Mouse (Mus musculus): ENCODE data around the gene Atf3.

DNA sequence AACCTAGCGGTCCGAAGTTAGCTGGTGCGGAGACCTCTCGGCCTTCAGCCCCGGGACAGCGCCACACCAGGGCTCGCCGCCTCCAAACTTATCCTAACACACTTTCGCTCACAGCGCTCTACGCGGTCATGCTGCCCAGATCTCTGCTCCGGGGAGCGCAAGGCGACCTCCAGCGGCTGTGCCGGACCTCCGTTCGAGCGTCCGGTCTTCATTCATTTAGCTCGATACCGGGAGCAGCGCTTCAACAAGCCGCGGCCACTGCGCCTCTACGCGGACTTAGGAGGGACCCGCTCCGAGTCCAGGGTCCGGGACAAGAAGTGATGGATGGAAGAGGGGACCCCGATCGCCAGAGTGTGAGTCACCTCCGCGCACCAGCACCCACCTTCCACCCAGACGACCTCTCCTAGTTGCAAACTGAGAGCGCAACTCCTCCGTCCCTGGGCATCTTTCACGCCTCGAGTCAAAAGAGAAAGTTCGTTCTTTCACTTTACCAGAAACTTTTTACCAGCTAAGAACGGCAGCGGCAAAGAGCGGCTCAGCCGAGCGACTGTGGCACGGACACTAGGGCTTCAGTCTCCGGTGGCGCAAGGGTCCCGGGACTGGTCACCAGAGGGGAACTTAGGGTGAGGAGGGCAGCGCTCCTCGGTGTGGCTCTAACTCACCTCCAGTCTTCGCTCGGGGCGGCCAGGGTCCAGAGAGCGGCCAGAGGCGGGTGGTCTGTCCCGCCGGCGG, 35.2 kb downstream of the Atf3 start:
- TF ChIP-seq GATA1 (IDR thresholded peaks at IDR 0.05; ENCODE audit: low read length) (no peak), TAL1 (IDR thresholded peaks at IDR 0.05; ENCODE audit: low read length) (no peak)

Measured in erythroblast, embryonic 14.5 days (primary cell).